Mouse (Mus musculus) lung, embryonic 14.5 days (tissue): ENCODE results near the gene H2-M10.6. TPM values are rescaled to one million over a fixed set of nuclear protein-coding genes. Genes with fewer than 3 reads are reported as not detected.
A peak's percentile ranks its signal among the peaks of the same experiment; 100 is the strongest.
"Not testable (repeated sequence)": the region's sequence is repeated elsewhere in the genome, so short reads cannot be mapped to it uniquely, and the experiment has no call there.

Experiments
- ATAC-seq: fragments of 200-750 bp; cut with Nextera tagmentation; 2 replicates; pipeline ENCODE4 v1.8.0; 2017; ENCODE audit warnings: mild to moderate bottlenecking, moderate TSS enrichment, moderate library complexity; ENCODE audit not compliant: insufficient read depth
- DNase-seq: peaks from one replicate; pipeline ENCODE4 v3.0.0-alpha.2; 2015
- H3K27ac ChIP-seq: fragments of 300-500 bp; sonication (generic); 2 replicates; pipeline ENCODE4 v1.5.1; 2014; ENCODE audit warnings: low read depth, mild to moderate bottlenecking, moderate library complexity
- H3K27me3 ChIP-seq: fragments of 300-500 bp; sonication (generic); 2 replicates; pipeline ENCODE4 v1.6.1; 2014; ENCODE audit warnings: low read length, control low read depth; ENCODE audit not compliant: insufficient read depth
- H3K36me3 ChIP-seq: fragments of 300-500 bp; sonication (generic); 2 replicates; pipeline ENCODE4 v1.6.1; 2014; ENCODE audit warnings: control low read depth; ENCODE audit not compliant: insufficient read depth
- H3K4me1 ChIP-seq: fragments of 300-500 bp; sonication (generic); 2 replicates; pipeline ENCODE4 v1.6.1; 2014; ENCODE audit warnings: antibody characterized with exemption, control low read depth; ENCODE audit not compliant: insufficient read depth
- H3K4me2 ChIP-seq: fragments of 300-500 bp; sonication (generic); 2 replicates; pipeline ENCODE4 v1.6.1; 2014; ENCODE audit warnings: mild to moderate bottlenecking
- H3K4me3 ChIP-seq: fragments of 300-500 bp; sonication (generic); 2 replicates; pipeline ENCODE4 v1.5.1; 2014; ENCODE audit warnings: low read depth, low read length
- H3K9ac ChIP-seq: fragments of 300-500 bp; sonication (generic); 2 replicates; pipeline ENCODE4 v1.6.1; 2014
- H3K9me3 ChIP-seq: fragments of 300-500 bp; sonication (generic); 2 replicates; pipeline ENCODE4 v1.6.1; 2016; ENCODE audit warnings: low read depth, low read length, control low read depth
- CTCF ChIP-seq: IDR thresholded peaks from 2 replicates; pipeline ENCODE4 v1.5.1; 2016; ENCODE audit warnings: antibody characterized with exemption, low read depth
- WGBS: fragments of 180-500 bp; shearing (Covaris S2); extraction: QIAGEN DNeasy Blood & Tissue Kit; methylation state at CpG from one replicate; pipeline ENCODE4 v1.1.7; 2014; 5-methylcytosine and 5-hydroxymethylcytosine counted together
- polyA plus RNA-seq: library from polyadenylated mRNA; unstranded; fragments of >200 nt; fragmentation: Nextera tagmentation; extraction: Ambion mirVana; gene quantifications from 2 replicates; pipeline ENCODE4 v1.2.1, GENCODE M21; 2014

The H2-M10.6 gene
- polyA plus RNA-seq = not detected in 2 replicates

DNA sequence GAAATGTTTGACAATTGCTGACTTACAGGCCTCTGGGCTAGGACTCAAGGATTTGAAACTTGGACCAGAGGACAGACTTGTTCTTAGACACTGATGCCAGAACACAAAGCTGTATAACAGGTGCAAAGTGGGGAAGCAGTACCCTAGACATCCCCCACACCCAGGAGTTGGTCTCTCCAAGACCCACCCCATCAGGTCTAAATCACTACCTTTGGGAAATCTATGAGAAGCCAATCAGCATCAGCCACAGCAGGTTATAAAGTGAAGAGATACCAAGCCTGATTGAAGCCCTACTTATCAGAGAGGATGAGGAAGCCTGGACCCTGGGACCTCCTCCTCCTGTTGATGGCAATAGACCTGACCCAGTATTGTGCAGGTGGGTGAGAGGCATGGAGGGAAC is at the start of gene H2-M10.6:
H2-M10.6 (plus strand) TSS at position 301 of the 400 bp plus-strand sequence.
- no peaks in the 10 kb centered on the region for H3K4me1 ChIP-seq
- no peaks in the 10 kb centered on the region for H3K36me3 ChIP-seq
- H3K27me3 ChIP-seq = no peaks in the 10 kb centered on the region
- H3K27ac ChIP-seq = no peak within 1 kb of the TSS
- DNase-seq (no peak), ATAC-seq (no peak)
- H3K9ac ChIP-seq = no peak within 1 kb of the TSS
- no peaks in the 10 kb centered on the region for H3K9me3 ChIP-seq
- TF ChIP-seq CTCF = no peak
- no peak within 1 kb of the TSS for H3K4me2 ChIP-seq
- no peak within 1 kb of the TSS for H3K4me3 ChIP-seq

DNA sequence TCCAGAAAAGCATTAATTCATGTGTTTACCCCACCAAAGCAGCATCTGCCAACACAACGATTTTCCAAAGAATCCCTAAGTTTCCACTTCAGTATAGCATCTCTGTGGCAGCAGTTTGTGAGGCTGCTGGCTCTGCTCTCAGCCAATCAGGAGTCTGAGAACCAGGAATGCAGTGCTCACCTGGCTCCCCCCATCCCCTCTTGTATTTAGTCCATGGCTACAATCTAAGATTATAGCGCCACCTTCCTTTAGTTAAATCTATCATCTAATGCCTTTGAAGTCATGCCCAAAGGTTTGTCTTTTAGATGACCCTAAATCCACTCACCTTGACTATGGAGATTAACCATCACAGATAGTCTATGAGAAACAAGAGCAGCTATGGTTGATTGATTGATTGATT is 48.2 kb upstream of the H2-M10.6 start:
- Histone ChIP-seq H3K4me1 (no peaks in the 10 kb centered on the region), H3K36me3 (no peaks in the 10 kb centered on the region), H3K4me2 (no peak overlapping the region), H3K4me3 (no peak overlapping the region), H3K9ac (no peak overlapping the region), H3K9me3 (no peaks in the 10 kb centered on the region), H3K27me3 (no peaks in the 10 kb centered on the region), H3K27ac (no peak overlapping the region)
- no peak for TF ChIP-seq CTCF
- no peak for ATAC-seq
- WGBS = 39% methylated on average over 2 of the region's 2 CpGs
- DNase-seq = no peak

DNA sequence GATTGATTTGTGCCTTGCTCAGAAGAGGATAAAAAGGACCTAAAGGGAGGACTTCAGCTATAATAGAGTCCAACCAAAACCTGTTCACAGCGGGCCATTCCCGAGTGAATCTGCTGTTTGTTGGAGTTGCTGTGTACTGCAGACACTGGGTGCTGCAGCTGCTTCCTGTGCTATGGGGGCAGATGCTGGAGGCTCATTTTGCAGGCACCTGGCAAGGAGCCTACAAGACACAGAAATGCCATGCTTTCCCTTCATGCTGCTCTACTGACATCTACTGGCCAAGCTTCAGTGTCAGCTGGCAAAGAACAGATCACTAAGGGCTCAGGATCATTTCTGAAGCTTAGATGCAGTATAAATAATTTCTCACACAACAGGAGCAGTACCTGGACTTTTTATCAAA is 47.7 kb upstream of the H2-M10.6 start:
- peak; percentile 66 for DNase-seq
- WGBS = 31% methylated on average over 2 of the region's 2 CpGs

DNA sequence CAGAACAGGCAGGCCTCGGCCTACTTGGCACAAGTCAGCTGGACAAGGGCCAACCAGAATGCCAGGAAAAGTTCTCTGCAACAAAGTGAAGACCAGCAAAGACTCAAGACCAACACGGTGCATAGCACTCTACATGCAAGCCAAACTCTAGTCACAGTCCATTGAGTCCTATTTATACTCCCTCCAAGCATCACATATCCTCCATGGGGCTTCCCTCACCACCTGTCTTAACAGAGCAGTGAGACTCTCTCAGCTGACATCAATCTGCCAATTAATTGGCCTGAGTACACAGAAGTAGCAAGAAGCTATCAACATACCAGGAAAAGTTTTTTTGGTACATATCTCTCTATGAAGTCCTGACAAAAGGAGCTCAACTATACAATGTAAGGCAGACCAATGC is 46.6 kb upstream of the H2-M10.6 start:
- not testable (repeated sequence) for ATAC-seq, H3K4me3 ChIP-seq, H3K27ac ChIP-seq, H3K9me3 ChIP-seq, H3K36me3 ChIP-seq, H3K27me3 ChIP-seq, H3K4me2 ChIP-seq, H3K4me1 ChIP-seq, DNase-seq, H3K9ac ChIP-seq
- WGBS = 53% methylated on average over 2 of the region's 2 CpGs

More for the DNA sequence above, 47.7 kb upstream of the H2-M10.6 start:
- H3K9me3 ChIP-seq, H3K27me3 ChIP-seq, ATAC-seq, H3K9ac ChIP-seq, H3K27ac ChIP-seq, H3K36me3 ChIP-seq, H3K4me1 ChIP-seq, H3K4me2 ChIP-seq, H3K4me3 ChIP-seq: not testable (repeated sequence)
- TF ChIP-seq CTCF = peak; percentile 61

DNA sequence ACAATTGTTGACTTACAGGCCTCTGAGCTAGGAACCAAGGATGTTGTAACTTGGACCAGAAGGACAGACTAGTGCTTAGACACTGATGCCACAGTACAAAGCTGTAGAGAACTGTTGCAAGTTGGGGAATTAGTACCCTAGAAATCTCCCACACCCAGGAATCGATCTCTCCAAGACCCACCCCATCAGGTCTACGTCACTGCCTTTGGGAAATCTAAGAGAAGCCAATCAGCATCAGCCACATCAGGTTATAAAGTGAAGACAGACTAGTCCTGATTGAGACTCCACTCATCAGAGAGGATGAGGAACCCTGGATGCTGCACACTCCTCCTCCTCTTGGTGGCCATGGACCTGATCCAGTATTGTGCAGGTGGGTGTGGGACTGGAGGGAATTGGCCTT is 39.4 kb upstream of the H2-M10.6 start, which contains the start of gene H2-M10.5:
H2-M10.5 (plus strand) TSS at position 301 of the 400 bp plus-strand sequence.
- H3K27me3 ChIP-seq, H3K27ac ChIP-seq, H3K9me3 ChIP-seq, H3K4me3 ChIP-seq, H3K9ac ChIP-seq, H3K36me3 ChIP-seq, DNase-seq, ATAC-seq, H3K4me2 ChIP-seq, H3K4me1 ChIP-seq: not testable (repeated sequence)
- WGBS = 88% methylated on average over 2 of the region's 2 CpGs

DNA sequence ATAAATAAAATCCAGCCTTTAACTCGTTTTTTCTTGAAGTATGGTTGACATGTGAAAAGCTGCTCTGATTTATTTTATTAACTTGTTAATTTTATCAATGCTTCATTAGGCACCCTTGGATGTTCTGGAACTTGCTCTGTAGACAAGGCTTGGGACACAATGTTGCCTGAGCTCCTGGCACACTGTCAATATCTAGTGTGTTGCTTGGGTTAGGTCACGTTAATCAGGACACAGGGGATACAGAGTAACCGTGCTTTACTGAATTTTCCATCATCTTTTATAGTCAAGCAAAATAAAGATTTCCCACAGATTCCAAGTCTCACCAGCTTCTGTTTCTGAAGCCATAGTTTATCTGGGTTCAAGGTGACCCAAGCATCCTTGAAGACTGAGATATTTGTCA is 30.4 kb upstream of the H2-M10.6 start:
- H3K4me1 ChIP-seq = no peaks in the 10 kb centered on the region
- no peak for ATAC-seq
- DNase-seq = no peak
- no peaks in the 10 kb centered on the region for H3K36me3 ChIP-seq
- H3K4me2 ChIP-seq = no peak overlapping the region
- H3K27ac ChIP-seq = no peak overlapping the region
- H3K9ac ChIP-seq = no peak overlapping the region
- no peaks in the 10 kb centered on the region for H3K27me3 ChIP-seq
- H3K9me3 ChIP-seq = no peaks in the 10 kb centered on the region
- 50% methylated on average over 3 of the region's 3 CpGs for WGBS
- no peak overlapping the region for H3K4me3 ChIP-seq
- TF ChIP-seq CTCF = no peak

DNA sequence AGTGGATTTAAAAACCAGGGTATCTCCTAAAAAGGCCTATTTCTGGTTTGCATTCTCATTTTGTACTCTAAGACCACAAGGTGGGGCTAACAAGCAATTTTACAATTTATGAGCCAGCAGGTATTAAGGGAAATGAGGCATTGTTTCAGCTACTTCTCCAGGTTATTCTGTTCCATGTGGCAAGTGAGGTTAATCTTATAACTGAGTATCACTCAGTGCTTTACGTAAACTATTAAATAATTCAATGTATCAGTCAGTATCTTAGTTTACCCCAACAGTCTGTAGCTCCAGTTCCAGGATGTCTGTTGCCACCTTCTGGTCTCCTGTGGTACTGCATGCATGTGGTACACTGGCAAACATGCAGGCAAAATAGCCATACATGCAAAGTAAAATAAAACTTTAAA is 25.5 kb upstream of the H2-M10.6 start:
- DNase-seq = peak; percentile 29
- H3K4me1 ChIP-seq, ATAC-seq, H3K9me3 ChIP-seq, H3K36me3 ChIP-seq, H3K9ac ChIP-seq, H3K27ac ChIP-seq, H3K4me3 ChIP-seq, H3K27me3 ChIP-seq, H3K4me2 ChIP-seq: not testable (repeated sequence)
- WGBS = 33% methylated on average over 1 of the region's 1 CpGs
- TF ChIP-seq CTCF = peak; percentile 74

DNA sequence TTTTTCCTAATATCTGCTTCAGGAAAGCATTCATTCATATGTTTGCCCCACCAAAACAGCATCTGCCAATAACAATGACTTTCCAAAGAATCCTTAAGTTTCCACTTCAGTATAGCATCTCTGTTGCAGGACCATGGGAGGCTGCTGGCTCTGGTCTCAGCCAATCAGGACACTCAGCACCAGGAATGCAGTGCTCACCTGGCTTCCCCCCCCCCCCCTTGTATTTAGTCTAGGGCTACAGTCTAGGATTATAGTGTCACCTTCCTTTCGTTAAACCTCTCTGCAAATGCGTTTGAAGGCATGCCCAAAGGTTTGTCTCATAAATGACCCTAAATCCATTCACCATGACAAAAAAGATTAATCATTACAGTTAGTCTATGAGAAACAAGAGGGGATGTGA is 23.6 kb upstream of the H2-M10.6 start:
- Histone ChIP-seq H3K4me1 (no peaks in the 10 kb centered on the region), H3K4me2 (no peak overlapping the region), H3K4me3 (no peak overlapping the region), H3K9ac (no peak overlapping the region), H3K27me3 (no peaks in the 10 kb centered on the region), H3K9me3 (no peaks in the 10 kb centered on the region), H3K27ac (no peak overlapping the region), H3K36me3 (no peaks in the 10 kb centered on the region)
- WGBS = 71% methylated on average over 2 of the region's 2 CpGs
- no peak; the same call in 1 of the 2 replicates for ATAC-seq
- no peak for DNase-seq
- no peak for TF ChIP-seq CTCF
